Mouse (Mus musculus) heart, embryonic 15.5 days (tissue): Measurements from ENCODE around the gene Filip1l. TPM values are rescaled to one million over a fixed set of nuclear protein-coding genes. Genes with fewer than 3 reads are reported as not detected.

Source experiments
- ATAC-seq: fragments of 200-750 bp; cut with Nextera tagmentation; replicated peaks from 2 replicates; pipeline ENCODE4 v1.8.0; 2017; ENCODE audit warnings: low read depth, moderate TSS enrichment; ENCODE audit not compliant: insufficient number of reproducible peaks, insufficient read depth, low FRiP score
- H3K27ac ChIP-seq: fragments of 300-500 bp; sonication (generic); 2 replicates; pipeline ENCODE4 v1.5.1; 2015; ENCODE audit warnings: mild to moderate bottlenecking, inconsistent platforms
- H3K27me3 ChIP-seq: fragments of 300-500 bp; sonication (generic); 2 replicates; pipeline ENCODE4 v1.6.1; 2015; ENCODE audit warnings: inconsistent platforms
- H3K36me3 ChIP-seq: fragments of 300-500 bp; sonication (generic); 2 replicates; pipeline ENCODE4 v1.6.1; 2015; ENCODE audit warnings: mild to moderate bottlenecking, inconsistent platforms
- H3K4me1 ChIP-seq: fragments of 300-500 bp; sonication (generic); replicated peaks from 2 replicates; pipeline ENCODE4 v1.6.1; 2015; ENCODE audit warnings: inconsistent platforms
- H3K4me2 ChIP-seq: fragments of 300-500 bp; sonication (generic); 2 replicates; pipeline ENCODE4 v1.6.1; 2015; ENCODE audit warnings: inconsistent platforms, mild to moderate bottlenecking, moderate library complexity
- H3K4me3 ChIP-seq: fragments of 300-500 bp; sonication (generic); 2 replicates; pipeline ENCODE4 v1.5.1; 2015; ENCODE audit warnings: mild to moderate bottlenecking, inconsistent platforms
- H3K9ac ChIP-seq: fragments of 300-500 bp; sonication (generic); 2 replicates; pipeline ENCODE4 v1.6.1; 2015; ENCODE audit warnings: mild to moderate bottlenecking, inconsistent platforms
- H3K9me3 ChIP-seq: fragments of 300-500 bp; sonication (generic); replicated peaks from 2 replicates; pipeline ENCODE4 v1.6.1; 2016; ENCODE audit warnings: inconsistent platforms
- WGBS: fragments of 180-500 bp; shearing (Covaris S2); methylation state at CpG from one replicate; pipeline ENCODE4 v1.1.7; 2015; ENCODE audit warnings: mixed read lengths; 5-methylcytosine and 5-hydroxymethylcytosine counted together
- polyA plus RNA-seq: library from polyadenylated mRNA; unstranded; fragments of >200 nt; fragmentation: Nextera tagmentation; extraction: Ambion mirVana; gene quantifications from 2 replicates; pipeline ENCODE4 v1.2.1, GENCODE M21; 2015

Gene Filip1l
- polyA plus RNA-seq, 1 experiment from 2014 or later, result 25.0 TPM

- H3K27ac ChIP-seq, result no peak overlapping the region
- H3K27me3 ChIP-seq, result no peaks in the 10 kb centered on the region
- ATAC-seq, result no peak
- WGBS, result 84% methylated on average over 6 of the region's 6 CpGs
- no peak overlapping the region for H3K4me2 ChIP-seq
- no peak overlapping the region for H3K9ac ChIP-seq
- 0 out of 2 replicates have a peak, but pooled peaks cover 2% of the 10 kb centered on the region for H3K4me1 ChIP-seq
- no peaks in the 10 kb centered on the region for H3K9me3 ChIP-seq
- H3K4me3 ChIP-seq, result no peak overlapping the region
- no peaks in the 10 kb centered on the region for H3K36me3 ChIP-seq
Observed at GRCm38 (mm10) chr16:57506133-57506532, 153.2 kb downstream of the Filip1l start.

GRCm38 (mm10) chr16:57508351-57508750 is 155.5 kb downstream of the Filip1l start:
- Histone ChIP-seq H3K9me3 (no peaks in the 10 kb centered on the region), H3K9ac (no peak overlapping the region), H3K4me2 (no peak overlapping the region), H3K36me3 (no peaks in the 10 kb centered on the region), H3K27ac (no peak overlapping the region), H3K4me1 (no peaks in the 10 kb centered on the region), H3K27me3 (no peaks in the 10 kb centered on the region), H3K4me3 (no peak overlapping the region)
- ATAC-seq, result no peak
- WGBS, result 81% methylated on average over 1 of the region's 1 CpGs

DNA sequence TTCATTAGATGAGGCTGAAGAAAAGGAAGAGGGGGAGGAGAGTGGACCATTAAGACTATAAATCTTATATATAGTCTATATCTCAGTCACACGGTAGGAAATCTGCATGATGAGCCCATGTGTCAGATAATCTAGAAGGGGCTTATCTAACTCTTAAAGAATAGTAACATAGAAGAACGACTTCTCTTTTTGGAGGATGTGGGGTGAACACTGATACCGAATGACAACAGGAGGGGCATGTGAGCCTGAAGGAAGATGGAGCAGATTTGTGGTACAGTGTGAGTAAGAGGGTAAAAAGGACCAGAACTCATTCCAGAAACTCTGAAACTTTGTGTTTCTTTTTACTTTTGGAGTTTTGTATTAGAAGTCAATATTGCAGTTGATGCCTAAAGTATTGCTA is 156.2 kb downstream of the Filip1l start:
- 60% methylated on average over 3 of the region's 3 CpGs for WGBS
- Histone ChIP-seq H3K9me3 (no peaks in the 10 kb centered on the region), H3K4me1 (no peaks in the 10 kb centered on the region), H3K4me3 (no peak overlapping the region), H3K4me2 (no peak overlapping the region), H3K27me3 (no peaks in the 10 kb centered on the region), H3K36me3 (no peaks in the 10 kb centered on the region), H3K27ac (no peak overlapping the region), H3K9ac (no peak overlapping the region)
- ATAC-seq, result no peak

GRCm38 (mm10) chr16:57513562-57513961 is 160.7 kb downstream of the Filip1l start:
- H3K9ac ChIP-seq, result no peak overlapping the region
- WGBS, result 88% methylated on average over 7 of the region's 7 CpGs

GRCm38 (mm10) chr16:57514371-57514770 is 161.5 kb downstream of the Filip1l start:
- no peak for ATAC-seq
- no peak overlapping the region for H3K4me3 ChIP-seq
- H3K9ac ChIP-seq, result no peak overlapping the region

More at GRCm38 (mm10) chr16:57513562-57513961, 160.7 kb downstream of the Filip1l start:
- Histone ChIP-seq H3K36me3 (no peaks in the 10 kb centered on the region), H3K9me3 (no peaks in the 10 kb centered on the region), H3K27ac (no peak overlapping the region), H3K4me3 (no peak overlapping the region), H3K4me1 (peaks cover 3% of the 10 kb centered on the region; the same call in 1 of the 2 replicates), H3K4me2 (no peak overlapping the region), H3K27me3 (no peaks in the 10 kb centered on the region)
- ATAC-seq, result no peak

DNA sequence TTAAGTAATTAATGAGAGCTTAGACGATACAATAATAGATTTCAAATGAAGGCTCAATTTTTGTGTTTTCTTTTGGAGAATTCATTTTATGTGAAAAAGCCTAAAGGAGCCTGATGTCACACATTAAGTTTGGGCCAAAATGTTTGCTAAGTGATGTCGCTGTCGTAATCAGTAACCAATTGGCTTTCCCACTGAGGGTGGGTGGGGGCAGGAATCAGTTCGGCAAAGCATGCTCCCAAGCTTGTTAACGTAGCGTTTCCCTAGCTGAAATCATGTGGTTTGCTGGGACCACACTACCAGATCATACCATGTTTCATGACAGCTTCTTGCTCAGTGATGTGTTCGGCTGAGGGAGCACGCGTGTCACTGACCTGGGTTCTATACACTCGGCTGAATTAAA is 162.7 kb downstream of the Filip1l start:
- H3K4me2 ChIP-seq, result no peak overlapping the region
- no peaks in the 10 kb centered on the region for H3K36me3 ChIP-seq
- H3K9ac ChIP-seq, result no peak overlapping the region
- H3K27ac ChIP-seq, result no peak overlapping the region
- peaks cover 3% of the 10 kb centered on the region; the same call in 1 of the 2 replicates for H3K4me1 ChIP-seq
- no peaks in the 10 kb centered on the region for H3K27me3 ChIP-seq
- no peak overlapping the region for H3K4me3 ChIP-seq
- no peaks in the 10 kb centered on the region for H3K9me3 ChIP-seq
- no peak for ATAC-seq
- 68% methylated on average over 10 of the region's 10 CpGs for WGBS

More at GRCm38 (mm10) chr16:57514371-57514770, 161.5 kb downstream of the Filip1l start:
- Histone ChIP-seq H3K4me1 (peaks cover 3% of the 10 kb centered on the region; the same call in 1 of the 2 replicates), H3K9me3 (no peaks in the 10 kb centered on the region), H3K27ac (no peak overlapping the region), H3K4me2 (no peak overlapping the region), H3K27me3 (no peaks in the 10 kb centered on the region), H3K36me3 (no peaks in the 10 kb centered on the region)
- WGBS, result 77% methylated on average over 4 of the region's 4 CpGs

- Histone ChIP-seq H3K4me1 (peaks cover 24% of the 10 kb centered on the region), H3K9ac (no peak overlapping the region), H3K36me3 (no peaks in the 10 kb centered on the region), H3K4me2 (no peak overlapping the region), H3K9me3 (no peaks in the 10 kb centered on the region), H3K4me3 (no peak overlapping the region), H3K27ac (no peak overlapping the region), H3K27me3 (no peaks in the 10 kb centered on the region)
- ATAC-seq, result no peak
- 79% methylated on average over 5 of the region's 5 CpGs for WGBS
Observed at GRCm38 (mm10) chr16:57525046-57525445, 172.2 kb downstream of the Filip1l start.

- no peak overlapping the region for H3K4me2 ChIP-seq
- no peaks in the 10 kb centered on the region for H3K36me3 ChIP-seq
- 65% methylated on average over 4 of the region's 4 CpGs for WGBS
- H3K9ac ChIP-seq, result no peak overlapping the region
- H3K9me3 ChIP-seq, result no peaks in the 10 kb centered on the region
- ATAC-seq, result no peak
- H3K27me3 ChIP-seq, result no peaks in the 10 kb centered on the region
- peaks cover 24% of the 10 kb centered on the region for H3K4me1 ChIP-seq
- H3K4me3 ChIP-seq, result no peak overlapping the region
- H3K27ac ChIP-seq, result no peak overlapping the region
Observed at GRCm38 (mm10) chr16:57525476-57525875, 172.6 kb downstream of the Filip1l start.

GRCm38 (mm10) chr16:57526893-57527292 is 174.0 kb downstream of the Filip1l start:
- Histone ChIP-seq H3K4me1 (peaks cover 24% of the 10 kb centered on the region), H3K27me3 (no peaks in the 10 kb centered on the region), H3K9ac (no peak overlapping the region), H3K9me3 (no peaks in the 10 kb centered on the region), H3K4me2 (no peak overlapping the region), H3K27ac (peak overlapping the region; percentile 47; the same call in 1 of the 2 replicates), H3K4me3 (no peak overlapping the region), H3K36me3 (no peaks in the 10 kb centered on the region)
- peak; percentile 69; the same call in 1 of the 2 replicates for ATAC-seq
- 54% methylated on average over 7 of the region's 7 CpGs for WGBS

DNA sequence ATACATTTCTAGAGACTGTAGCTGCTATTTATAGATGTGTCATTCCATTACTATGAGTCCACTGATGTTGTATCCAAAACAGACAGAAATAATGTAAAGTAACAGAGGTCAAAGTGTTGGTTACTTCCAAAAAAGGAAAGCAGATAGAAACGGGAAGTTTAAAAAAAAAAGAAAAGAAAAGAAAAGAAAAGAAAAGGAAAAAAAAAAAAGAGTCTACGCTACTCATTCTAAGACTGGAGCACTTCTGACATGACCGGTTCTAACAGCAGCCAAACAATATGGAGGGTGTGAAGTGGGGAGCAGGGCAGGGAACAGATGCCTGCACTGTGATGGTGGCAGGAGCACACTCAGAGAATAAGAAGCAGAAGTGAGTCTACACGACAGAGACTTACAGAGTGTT is 175.6 kb downstream of the Filip1l start:
- no peaks in the 10 kb centered on the region for H3K27me3 ChIP-seq
- H3K9ac ChIP-seq, result no peak overlapping the region
- no peaks in the 10 kb centered on the region for H3K9me3 ChIP-seq
- 43% methylated on average over 4 of the region's 4 CpGs for WGBS
- no peak overlapping the region for H3K4me2 ChIP-seq
- H3K4me3 ChIP-seq, result no peak overlapping the region
- peak overlapping the region; percentile 35 for H3K27ac ChIP-seq
- H3K36me3 ChIP-seq, result no peaks in the 10 kb centered on the region
- no peak for ATAC-seq
- peaks cover 24% of the 10 kb centered on the region for H3K4me1 ChIP-seq

- no peaks in the 10 kb centered on the region for H3K36me3 ChIP-seq
- H3K4me2 ChIP-seq, result no peak overlapping the region
- WGBS, result 81% methylated on average over 4 of the region's 4 CpGs
- no peak overlapping the region for H3K27ac ChIP-seq
- H3K4me1 ChIP-seq, result peaks cover 24% of the 10 kb centered on the region
- ATAC-seq, result no peak
- H3K27me3 ChIP-seq, result no peaks in the 10 kb centered on the region
- no peak overlapping the region for H3K9ac ChIP-seq
- H3K9me3 ChIP-seq, result no peaks in the 10 kb centered on the region
- H3K4me3 ChIP-seq, result no peak overlapping the region
Observed at GRCm38 (mm10) chr16:57530547-57530946, 177.7 kb downstream of the Filip1l start.

DNA sequence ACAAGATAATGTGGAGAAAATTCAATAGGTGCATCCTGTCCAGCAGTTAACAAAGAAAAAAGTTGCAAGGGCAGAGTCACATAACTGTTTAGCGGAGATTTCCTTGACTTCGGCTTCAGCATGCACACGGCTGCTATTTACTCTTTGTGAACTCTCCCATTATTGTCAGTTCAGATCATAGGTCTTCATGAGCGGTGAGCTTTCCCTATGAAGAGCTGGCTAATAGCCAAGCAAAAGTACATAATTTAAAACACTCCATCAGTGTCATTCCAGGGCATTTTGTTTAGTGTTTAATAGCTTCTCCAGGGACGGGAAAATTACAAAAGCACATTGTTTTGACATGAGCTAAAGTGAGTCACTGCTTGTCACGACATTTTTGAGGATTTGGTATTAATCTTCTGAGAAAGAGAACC is 179.2 kb downstream of the Filip1l start:
- Histone ChIP-seq H3K9me3 (no peaks in the 10 kb centered on the region), H3K4me1 (peaks cover 14% of the 10 kb centered on the region), H3K4me3 (no peak overlapping the region), H3K27ac (0 out of 2 replicates have a peak overlapping the region, but pooled peaks have one; percentile 44), H3K4me2 (no peak overlapping the region), H3K27me3 (no peaks in the 10 kb centered on the region), H3K9ac (no peak overlapping the region), H3K36me3 (no peaks in the 10 kb centered on the region)
- 45% methylated on average over 6 of the region's 6 CpGs for WGBS
- ATAC-seq, result no peak
